Mouse (Mus musculus) neutrophil, adult 83 days (primary cell): Measurements from ENCODE around the gene Cttn. TPM values are rescaled to one million over a fixed set of nuclear protein-coding genes. Genes with fewer than 3 reads are reported as not detected.

ENCODE experiments used
- total RNA-seq, 2 experiments: library from RNA; stranded (reverse); gene quantifications; one replicate each; pipeline ENCODE4 v1.2.4; 2023

Gene Cttn
- 1 to 10 TPM; 1.6 to 4.6 TPM for total RNA-seq

DNA sequence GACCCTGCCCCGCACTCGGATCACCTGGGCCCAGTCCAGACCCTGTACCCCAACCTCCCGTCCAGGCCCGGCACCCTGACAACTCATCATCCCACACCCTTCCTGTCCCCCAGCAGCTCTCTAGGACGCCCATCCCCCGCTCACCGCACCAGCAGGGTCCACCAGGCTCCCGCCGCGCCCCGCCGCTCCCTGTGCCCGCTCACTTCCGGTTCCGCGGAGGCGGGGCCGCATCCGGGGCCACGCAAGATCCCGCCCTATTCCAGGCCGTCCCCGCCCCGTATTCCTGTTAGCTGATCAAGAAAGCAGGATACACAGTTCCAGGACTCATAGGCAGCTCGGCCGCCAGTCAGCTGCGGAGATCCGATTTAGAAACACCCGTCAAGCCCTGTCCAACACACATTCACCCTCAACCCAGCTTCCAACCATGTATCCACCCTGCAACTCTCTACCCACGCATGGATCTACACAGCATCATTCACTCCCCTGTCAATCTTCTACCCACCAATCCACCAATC is at the start of gene Cttn:
Gene Cttn (minus strand): TSS at position 465 of the 515 bp plus-strand sequence.

Other genes with a start within 250 kb of the Cttn start
- 10 to 100 TPM; 28.9 to 33.0 TPM for gene Ppfia1, start 82.7 kb upstream of the Cttn start, total RNA-seq
- 1 to 10 TPM; 5.3 to 6.5 TPM for gene Fadd, start 111.5 kb upstream of the Cttn start, total RNA-seq